Mouse (Mus musculus) liver, embryonic 16.5 days (tissue): ENCODE measurements around the gene Rps6kb1. TPM values are rescaled to one million over a fixed set of nuclear protein-coding genes. Genes with fewer than 3 reads are reported as not detected.

Source experiments
- ATAC-seq: fragments of 200-750 bp; cut with Nextera tagmentation; 2 replicates; pipeline ENCODE4 v1.8.0; 2017; ENCODE audit warnings: low read depth, mild to moderate bottlenecking, moderate number of reproducible peaks, moderate library complexity
- H3K27ac ChIP-seq: fragments of 300-500 bp; sonication (generic); 2 replicates; pipeline ENCODE4 v1.5.1; 2014; ENCODE audit warnings: mild to moderate bottlenecking, low read length
- H3K27me3 ChIP-seq: fragments of 300-500 bp; sonication (generic); 2 replicates; pipeline ENCODE4 v1.6.1; 2014; ENCODE audit warnings: low read depth, low read length, mixed read lengths; ENCODE audit not compliant: control insufficient read depth, insufficient read depth
- H3K36me3 ChIP-seq: fragments of 300-500 bp; sonication (generic); 2 replicates; pipeline ENCODE4 v1.6.1; 2014; ENCODE audit warnings: mild to moderate bottlenecking; ENCODE audit not compliant: control insufficient read depth, insufficient read depth
- H3K4me1 ChIP-seq: fragments of 300-500 bp; sonication (generic); 2 replicates; pipeline ENCODE4 v1.6.1; 2014; ENCODE audit warnings: low read depth, low read length, mixed read lengths; ENCODE audit not compliant: control insufficient read depth
- H3K4me2 ChIP-seq: fragments of 300-500 bp; sonication (generic); 2 replicates; pipeline ENCODE4 v1.6.1; 2014; ENCODE audit warnings: low read depth, low read length, mixed read lengths
- H3K4me3 ChIP-seq: fragments of 300-500 bp; sonication (generic); 2 replicates; pipeline ENCODE4 v1.5.1; 2014; ENCODE audit warnings: low read depth, mild to moderate bottlenecking, low read length
- H3K9ac ChIP-seq: fragments of 300-500 bp; sonication (generic); 2 replicates; pipeline ENCODE4 v1.6.1; 2014; ENCODE audit warnings: low read depth, low read length
- H3K9me3 ChIP-seq: fragments of 300-500 bp; sonication (generic); replicated peaks from 2 replicates; pipeline ENCODE4 v1.6.1; 2016; ENCODE audit warnings: low read length; ENCODE audit not compliant: control insufficient read depth
- WGBS: fragments of 180-500 bp; shearing (Covaris S2); extraction: QIAGEN DNeasy Blood & Tissue Kit; methylation state at CpG from one replicate; pipeline ENCODE4 v1.1.7; 2014; ENCODE audit not compliant: insufficient replicate concordance; 5-methylcytosine and 5-hydroxymethylcytosine counted together
- polyA plus RNA-seq: library from polyadenylated mRNA; unstranded; fragments of >200 nt; fragmentation: Nextera tagmentation; extraction: Ambion mirVana; gene quantifications from 2 replicates; pipeline ENCODE4 v1.2.1, GENCODE M21; 2015

The Rps6kb1 gene
- polyA plus RNA-seq, 1 experiment from 2014 or later: 22.0 TPM

DNA sequence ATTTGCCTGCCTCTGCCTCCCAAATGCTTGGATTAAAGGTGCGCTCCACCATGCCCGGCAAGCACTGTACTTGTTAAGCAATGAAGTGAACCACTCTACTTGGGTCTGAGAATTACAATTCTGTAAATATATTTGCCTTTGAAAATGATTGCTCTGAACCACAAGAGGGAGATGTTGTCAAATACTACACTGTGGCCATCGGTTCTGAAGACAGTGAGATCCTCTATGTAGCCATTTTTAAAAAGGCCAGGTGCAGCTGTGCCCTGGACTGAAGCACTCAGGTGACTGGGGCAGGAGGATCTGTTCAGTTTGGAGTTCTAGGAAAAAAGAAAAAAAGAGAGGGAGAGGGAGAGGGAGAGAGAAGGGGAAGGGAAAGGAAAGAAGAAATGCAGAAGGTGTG lies 23.8 kb upstream of the Rps6kb1 start:
- H3K4me3 ChIP-seq: no peak overlapping the region
- no peaks in the 10 kb centered on the region for H3K9me3 ChIP-seq
- no peak overlapping the region for H3K9ac ChIP-seq
- H3K4me2 ChIP-seq: no peak overlapping the region
- H3K4me1 ChIP-seq: no peaks in the 10 kb centered on the region; the same call in 1 of the 2 replicates
- WGBS: 40% methylated on average over 3 of the region's 3 CpGs
- H3K27ac ChIP-seq: no peak overlapping the region
- peaks cover 2% of the 10 kb centered on the region; the same call in 1 of the 2 replicates for H3K36me3 ChIP-seq
- ATAC-seq: no peak
- H3K27me3 ChIP-seq: no peaks in the 10 kb centered on the region

DNA sequence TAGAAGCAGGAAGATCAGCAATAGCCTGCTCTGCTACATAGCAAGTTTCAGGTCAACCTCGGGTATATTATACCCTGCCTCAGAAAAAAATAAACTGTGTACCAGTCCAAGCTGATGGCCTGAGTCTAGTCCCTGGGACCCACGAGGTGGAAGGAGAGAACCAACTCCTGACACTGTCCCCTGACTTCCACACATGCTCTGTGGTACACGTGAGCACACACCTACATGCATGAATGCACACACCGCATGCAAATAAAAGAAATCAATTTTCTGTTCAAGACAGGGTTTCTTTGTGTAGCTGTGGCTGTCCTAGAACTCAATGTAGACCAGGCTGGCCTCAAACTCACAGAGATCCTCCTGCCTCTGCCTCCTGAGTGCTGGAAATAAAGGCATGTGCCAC lies 13.7 kb upstream of the Rps6kb1 start:
- Histone ChIP-seq H3K9ac (no peak overlapping the region), H3K4me2 (no peak overlapping the region), H3K36me3 (peaks cover 12% of the 10 kb centered on the region), H3K27ac (no peak overlapping the region), H3K27me3 (no peaks in the 10 kb centered on the region), H3K9me3 (no peaks in the 10 kb centered on the region), H3K4me1 (no peaks in the 10 kb centered on the region), H3K4me3 (no peak overlapping the region)
- no peak for ATAC-seq
- 76% methylated on average over 4 of the region's 4 CpGs for WGBS

DNA sequence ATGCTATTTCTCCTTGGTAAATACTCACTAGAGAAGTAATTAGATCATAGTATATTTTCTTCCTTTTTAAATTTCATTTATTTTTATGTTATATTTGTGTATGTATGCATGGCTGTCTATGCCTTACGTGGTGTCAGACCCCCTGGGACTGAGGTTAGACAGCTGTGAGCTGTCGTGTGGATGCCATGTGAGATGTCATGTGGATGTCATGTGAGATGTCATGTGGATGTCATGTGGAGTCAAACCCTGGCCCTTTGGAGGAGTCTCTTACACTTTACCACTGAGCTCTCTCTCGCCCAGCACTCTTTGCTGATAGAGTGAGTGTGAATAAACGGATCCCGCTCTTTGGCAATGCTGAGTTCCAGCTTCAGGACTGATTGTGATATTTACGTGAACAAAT lies 8.9 kb upstream of the Rps6kb1 start:
- H3K4me1 ChIP-seq: no peaks in the 10 kb centered on the region
- no peak overlapping the region for H3K4me3 ChIP-seq
- no peak overlapping the region for H3K9ac ChIP-seq
- ATAC-seq: no peak
- H3K27ac ChIP-seq: no peak overlapping the region
- WGBS: 86% methylated on average over 6 of the region's 6 CpGs
- H3K9me3 ChIP-seq: no peaks in the 10 kb centered on the region
- peaks cover 15% of the 10 kb centered on the region; the same call in 1 of the 2 replicates for H3K36me3 ChIP-seq
- no peak overlapping the region for H3K4me2 ChIP-seq
- no peaks in the 10 kb centered on the region for H3K27me3 ChIP-seq

DNA sequence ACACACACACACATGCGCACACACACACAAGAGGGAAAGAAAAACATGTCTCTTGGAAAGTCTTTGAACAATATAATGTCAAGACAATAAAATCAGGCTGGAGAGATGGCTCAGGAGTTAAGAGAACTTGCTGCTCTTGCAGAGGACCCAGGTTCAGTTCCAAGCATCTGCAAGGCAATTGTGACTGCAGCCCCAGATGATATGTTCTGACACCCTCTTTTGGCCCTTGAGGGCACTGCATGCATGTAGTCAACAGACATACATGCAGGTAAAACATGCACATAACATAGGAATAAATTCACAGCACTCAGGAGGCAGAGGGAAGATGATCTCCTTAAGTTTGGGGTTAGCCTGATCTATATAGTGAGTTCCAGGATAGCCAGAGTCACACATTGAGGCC lies 2.8 kb upstream of the Rps6kb1 start:
- WGBS: 100% methylated on average over 1 of the region's 1 CpGs
- peaks cover 12% of the 10 kb centered on the region for H3K4me1 ChIP-seq
- no peak for ATAC-seq

DNA sequence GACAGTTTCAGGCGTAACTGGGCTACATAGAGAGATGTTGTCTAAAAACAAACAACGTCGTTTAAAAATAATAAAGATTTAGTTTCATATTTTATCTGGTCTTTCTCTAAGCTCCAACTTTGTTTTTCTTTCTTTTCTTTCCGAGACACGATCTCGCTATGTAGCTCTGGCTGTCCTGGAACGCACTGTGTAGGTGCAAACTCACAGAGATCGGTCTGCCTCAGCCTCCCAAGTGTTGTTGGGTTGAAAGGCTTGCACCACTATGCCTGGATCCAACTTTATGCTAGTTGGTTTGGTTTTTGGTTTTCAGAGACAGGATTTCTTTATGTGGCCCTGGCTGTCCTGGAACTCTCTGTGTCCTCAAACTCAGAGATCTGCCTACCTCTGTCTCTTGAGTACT lies 951 bp upstream of the Rps6kb1 start:
- WGBS: 59% methylated on average over 8 of the region's 8 CpGs
- Histone ChIP-seq H3K27me3 (no peaks in the 10 kb centered on the region), H3K4me2 (peak overlapping the region; percentile 71), H3K9me3 (no peaks in the 10 kb centered on the region), H3K27ac (peak overlapping the region; percentile 92), H3K36me3 (peaks cover 4% of the 10 kb centered on the region; the same call in 1 of the 2 replicates), H3K4me1 (peaks cover 21% of the 10 kb centered on the region), H3K4me3 (peak overlapping the region; percentile 95), H3K9ac (peak overlapping the region; percentile 68)
- no peak for ATAC-seq

More for the DNA sequence above, 2.8 kb upstream of the Rps6kb1 start:
- H3K4me3 ChIP-seq: no peak overlapping the region
- no peaks in the 10 kb centered on the region for H3K9me3 ChIP-seq
- peaks cover 7% of the 10 kb centered on the region; the same call in 1 of the 2 replicates for H3K36me3 ChIP-seq
- H3K27me3 ChIP-seq: no peaks in the 10 kb centered on the region
- H3K4me2 ChIP-seq: no peak overlapping the region
- no peak overlapping the region for H3K27ac ChIP-seq
- no peak overlapping the region for H3K9ac ChIP-seq

DNA sequence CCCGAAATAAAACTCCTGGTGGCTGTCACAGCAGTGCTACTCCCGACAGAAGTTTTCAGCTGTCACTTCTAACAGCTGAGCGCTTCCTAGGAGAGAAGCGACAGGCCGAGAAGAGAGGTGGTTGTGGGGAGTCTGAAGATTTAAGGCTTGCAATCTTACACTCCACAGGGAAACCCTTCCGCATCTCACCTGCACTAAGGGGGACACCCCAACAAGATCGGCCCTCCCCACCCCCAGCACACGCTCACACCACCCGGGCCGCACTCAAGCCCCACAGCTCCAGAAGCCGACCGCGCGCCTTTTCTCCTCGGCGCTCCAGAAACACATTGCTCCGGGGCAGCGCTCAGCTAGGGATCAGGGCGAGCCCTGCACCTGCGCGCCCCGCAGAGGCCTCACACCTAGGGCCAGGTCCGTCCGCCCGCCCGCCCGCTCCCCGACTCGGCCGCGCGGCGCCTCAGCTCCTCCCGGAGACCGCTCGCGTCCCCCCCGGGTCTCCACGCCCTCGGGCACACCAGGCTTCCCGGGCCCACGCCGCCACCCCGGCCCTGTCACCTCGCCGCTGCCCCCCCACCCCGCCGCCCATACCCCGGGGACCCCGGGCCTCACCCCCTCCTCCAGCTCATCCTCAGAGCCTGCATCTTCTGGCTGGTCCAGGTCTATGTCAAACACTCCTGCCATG lies 506 bp downstream of the Rps6kb1 start:
- no peaks in the 10 kb centered on the region for H3K36me3 ChIP-seq
- peaks cover 21% of the 10 kb centered on the region for H3K4me1 ChIP-seq
- peak overlapping the region; percentile 98 for H3K9ac ChIP-seq
- WGBS: under 1% methylated on average over 45 of the region's 50 CpGs
- peak overlapping the region; percentile 66 for H3K4me2 ChIP-seq
- H3K9me3 ChIP-seq: no peaks in the 10 kb centered on the region
- H3K27me3 ChIP-seq: no peaks in the 10 kb centered on the region
- ATAC-seq: peak; percentile 67
- peak overlapping the region; percentile 95 for H3K4me3 ChIP-seq
- H3K27ac ChIP-seq: peak overlapping the region; percentile 89

DNA sequence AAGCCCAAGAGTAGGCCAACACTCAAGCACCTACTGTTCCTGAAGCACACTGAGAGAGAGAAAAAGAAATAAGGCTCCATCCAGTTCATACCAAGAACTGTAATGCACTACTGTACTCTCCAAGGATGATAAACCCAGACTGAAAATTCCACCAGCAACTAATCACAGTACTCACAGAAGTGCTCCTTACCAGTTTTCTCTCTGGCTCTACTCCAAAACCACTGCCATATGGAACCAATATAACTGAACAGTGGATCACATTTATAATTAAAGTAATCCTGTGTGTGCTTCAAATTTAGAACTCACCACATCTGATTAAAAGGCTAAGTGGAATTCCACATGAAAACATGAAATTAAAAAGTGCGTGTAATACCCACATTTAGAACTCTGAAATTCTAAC lies 1.8 kb downstream of the Rps6kb1 start:
- H3K4me3 ChIP-seq: no peak overlapping the region
- WGBS: 80% methylated on average over 1 of the region's 1 CpGs
- peak overlapping the region; percentile 66; the same call in 1 of the 2 replicates for H3K4me2 ChIP-seq
- peaks cover 21% of the 10 kb centered on the region for H3K4me1 ChIP-seq
- no peak overlapping the region for H3K27ac ChIP-seq
- ATAC-seq: no peak
- H3K9me3 ChIP-seq: no peaks in the 10 kb centered on the region
- no peaks in the 10 kb centered on the region for H3K27me3 ChIP-seq
- H3K36me3 ChIP-seq: no peaks in the 10 kb centered on the region
- H3K9ac ChIP-seq: no peak overlapping the region

DNA sequence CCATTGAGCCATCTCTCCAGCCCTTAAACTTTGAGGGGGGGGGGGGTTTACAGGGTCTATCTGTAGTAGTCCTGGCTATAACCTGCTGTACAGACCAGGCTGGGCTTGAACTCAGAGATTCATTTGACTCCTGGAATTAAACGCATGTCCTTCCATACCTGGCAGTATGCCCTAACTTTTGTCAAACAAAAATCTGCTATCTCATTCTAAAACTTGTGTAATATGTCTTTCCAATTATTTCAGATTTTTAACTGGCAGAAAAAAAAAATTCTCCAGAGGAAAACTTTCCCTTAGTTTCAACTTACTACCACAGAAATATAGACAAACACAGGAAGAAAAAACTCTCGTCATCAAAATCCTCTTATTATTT lies 4.1 kb downstream of the Rps6kb1 start:
- peaks cover 14% of the 10 kb centered on the region for H3K4me1 ChIP-seq
- H3K27ac ChIP-seq: no peak overlapping the region
- H3K27me3 ChIP-seq: no peaks in the 10 kb centered on the region
- H3K4me2 ChIP-seq: no peak overlapping the region
- WGBS: 79% methylated on average over 2 of the region's 2 CpGs
- H3K36me3 ChIP-seq: no peaks in the 10 kb centered on the region
- no peaks in the 10 kb centered on the region for H3K9me3 ChIP-seq
- ATAC-seq: no peak
- no peak overlapping the region for H3K4me3 ChIP-seq
- no peak overlapping the region for H3K9ac ChIP-seq

DNA sequence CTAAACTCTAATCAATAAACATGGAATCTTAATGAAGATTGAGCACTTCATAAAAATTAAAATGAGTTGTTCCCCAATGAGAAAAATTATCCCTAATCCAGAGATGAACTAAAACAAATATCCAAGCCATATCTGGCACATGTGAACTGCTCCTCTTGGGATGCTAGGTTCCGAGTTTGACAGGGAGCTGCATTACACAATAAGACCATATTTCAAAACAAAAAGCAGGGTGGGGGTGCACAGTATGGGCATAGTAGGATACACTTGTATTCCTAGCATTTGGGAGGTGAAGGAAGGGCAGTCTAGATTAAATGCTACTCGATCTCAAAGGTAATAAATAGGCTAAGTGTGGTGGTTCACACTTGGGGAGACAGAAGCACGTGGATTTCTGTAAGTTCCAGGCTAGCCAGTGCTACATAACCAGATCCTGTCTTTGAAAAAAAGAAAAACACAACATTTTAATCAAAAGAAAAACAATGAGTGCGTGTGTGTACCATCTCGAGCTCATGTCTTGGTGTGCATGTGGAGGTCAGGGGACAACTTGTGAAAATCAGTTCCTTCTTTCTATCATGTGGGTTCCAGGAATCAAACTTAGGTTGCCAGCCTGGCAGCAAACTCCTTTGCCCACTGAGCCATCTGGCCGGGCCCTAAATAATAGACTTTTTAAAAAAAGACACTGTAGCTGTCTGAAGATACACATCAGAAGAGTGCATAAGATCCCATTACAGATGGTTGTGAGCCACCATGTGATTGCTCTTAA lies 4.7 kb downstream of the Rps6kb1 start:
- H3K9ac ChIP-seq: no peak overlapping the region
- H3K4me2 ChIP-seq: no peak overlapping the region
- 77% methylated on average over 6 of the region's 6 CpGs for WGBS
- no peak overlapping the region for H3K27ac ChIP-seq
- peaks cover 14% of the 10 kb centered on the region for H3K4me1 ChIP-seq
- no peaks in the 10 kb centered on the region for H3K27me3 ChIP-seq
- no peak for ATAC-seq
- no peak overlapping the region for H3K4me3 ChIP-seq
- no peaks in the 10 kb centered on the region for H3K9me3 ChIP-seq
- H3K36me3 ChIP-seq: no peaks in the 10 kb centered on the region
